Comparison of ENCODE assay signal across 30 mouse cellular contexts in the genomic region with DNA sequence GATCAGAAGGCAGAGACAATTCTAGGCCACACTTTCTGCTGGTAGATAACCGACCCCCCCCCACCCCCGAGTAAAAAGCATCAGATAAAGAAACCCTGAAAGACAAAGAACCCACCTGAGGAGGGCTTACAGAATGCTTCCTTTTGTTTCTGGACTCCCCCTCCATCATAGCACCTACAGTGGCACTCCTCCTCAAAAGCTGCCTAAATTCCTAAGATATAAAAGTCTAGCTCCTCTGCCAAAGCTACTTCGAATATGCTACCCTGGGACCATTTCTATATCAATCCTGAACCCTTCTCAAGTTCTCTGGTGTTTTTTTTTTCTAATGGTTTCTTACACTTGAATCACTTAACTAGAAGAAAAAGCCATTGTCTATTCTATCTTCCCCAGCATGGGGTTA. TPM values are rescaled to one million over a fixed set of nuclear protein-coding genes. Genes with fewer than 3 reads are reported as not detected.
"Had no signal": no experiment of that assay in that cellular context is flagged by ENCODE, and none has a peak within 500 bp of the region (broad histone marks: within the 10 kb centered on the region; RNA-seq: fewer than 3 reads in every experiment).

No protein-coding gene starts in this region.

- H3K4me1 ChIP-seq: embryonic facial prominence, embryonic 10.5 days; embryonic facial prominence, embryonic 12.5 days; embryonic facial prominence, embryonic 13.5 days; embryonic facial prominence, embryonic 15.5 days; forebrain, embryonic 10.5 days; forebrain, embryonic 12.5 days; forebrain, embryonic 13.5 days; forebrain, embryonic 15.5 days; heart, embryonic 10.5 days had no signal

- H3K27ac ChIP-seq: embryonic facial prominence, embryonic 10.5 days; embryonic facial prominence, embryonic 12.5 days; embryonic facial prominence, embryonic 13.5 days; embryonic facial prominence, embryonic 15.5 days; forebrain, embryonic 10.5 days; forebrain, embryonic 12.5 days; forebrain, embryonic 13.5 days; forebrain, embryonic 15.5 days; gastrocnemius, adult 2 months; heart, adult 2 months; heart, embryonic 10.5 days had no signal

- DNase-seq: cerebellum, adult 8-10 months; cerebellum, adult 9-10 months; cerebellum, adult 9-11 months; cerebellum, postnatal 10 days; cerebellum, postnatal 14 days; cerebellum, postnatal 25 days; cerebellum, postnatal 36 days; embryo, embryonic 11 days; forebrain, postnatal 0 days; gastrocnemius, adult 2 months; gastrocnemius, postnatal 10 days; gastrocnemius, postnatal 14 days; gastrocnemius, postnatal 25 days; heart, adult 11 months; heart, adult 18-20 months; heart, adult 2 months had no signal

- H3K4me3 ChIP-seq: embryonic facial prominence, embryonic 10.5 days; embryonic facial prominence, embryonic 12.5 days; embryonic facial prominence, embryonic 13.5 days; embryonic facial prominence, embryonic 15.5 days; erythroblast, embryonic 14.5 days; forebrain, embryonic 10.5 days; forebrain, embryonic 12.5 days; forebrain, embryonic 13.5 days; forebrain, embryonic 15.5 days; gastrocnemius, adult 2 months; heart, adult 2 months; heart, embryonic 10.5 days had no signal

- ATAC-seq: forebrain, embryonic 13.5 days; forebrain, embryonic 14.5 days; forebrain, embryonic 15.5 days; forebrain, embryonic 16.5 days; forebrain, postnatal 0 days had no signal

RNA-seq across cellular contexts. Expression of a gene that starts 9.1 kb away (rescaled TPM):
- total RNA-seq: common myeloid progenitor, adult 5-6 weeks; granulocyte monocyte progenitor cell, adult 5-6 weeks had no signal
- polyA plus RNA-seq: erythroblast, embryonic 14.5 days had no signal
